Mouse (Mus musculus): ENCODE measurements around the gene Ppp3ca. TPM values are rescaled to one million over a fixed set of nuclear protein-coding genes. Genes with fewer than 3 reads are reported as not detected.
"Not testable (repeated sequence)": the region's sequence is repeated elsewhere in the genome, so short reads cannot be mapped to it uniquely, and the experiment has no call there.

Ppp3ca gene
- total RNA-seq, 4 experiments from 2014 or later = 161 to 203 (median 178) TPM

DNA sequence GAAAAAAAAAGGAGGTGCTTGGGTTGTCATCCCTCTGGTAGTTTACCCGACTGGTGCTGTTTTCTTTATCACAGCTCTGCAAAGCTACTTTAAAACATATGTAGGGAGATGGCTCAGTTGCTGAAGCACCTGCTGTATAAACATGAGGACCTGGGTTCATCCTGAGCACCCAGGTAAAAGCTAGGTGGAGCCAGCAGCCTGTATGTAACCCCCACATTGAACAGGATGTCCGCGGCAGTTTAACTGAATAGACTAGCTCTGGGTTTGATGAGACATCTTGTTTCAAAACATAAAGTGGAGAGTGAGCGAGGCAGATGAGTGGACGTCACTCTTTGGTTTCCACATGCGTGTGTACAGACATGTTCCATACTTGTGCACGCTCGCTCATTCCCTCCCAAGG is 16.5 kb downstream of the Ppp3ca start:
- no peak for DNase-seq (ENCODE audit: low spot score in 2 of 2)

DNA sequence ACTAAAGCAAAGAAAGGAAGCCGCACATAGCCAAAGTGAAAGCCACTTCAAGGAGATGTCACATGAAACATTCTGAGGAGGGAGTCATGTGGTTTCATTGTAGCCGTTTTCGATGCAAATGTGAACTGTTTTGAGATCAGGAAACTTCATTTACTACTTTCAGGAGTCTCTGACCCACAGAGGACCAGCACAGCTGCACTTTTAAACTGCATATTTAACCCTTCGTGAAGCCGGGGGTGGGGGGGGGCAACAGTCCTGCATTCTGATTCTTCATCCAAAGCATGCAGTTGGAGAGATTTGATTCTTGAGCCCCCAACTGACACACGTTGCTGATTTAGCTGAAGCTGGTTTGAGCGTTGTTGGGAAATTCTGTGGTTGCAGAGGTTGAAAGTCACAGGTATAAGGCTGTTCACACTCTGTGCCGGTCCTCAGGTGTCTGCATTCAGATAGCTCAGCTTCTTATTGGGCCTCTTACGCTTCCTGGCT is 18.2 kb downstream of the Ppp3ca start:
- DNase-seq (ENCODE audit: low spot score in 2 of 2) = no peak

GRCm38 (mm10) chr3:136689793-136690543 is 20.0 kb downstream of the Ppp3ca start:
- DNase-seq (ENCODE audit: low spot score in 2 of 2) = no peak

GRCm38 (mm10) chr3:136691984-136692383 is 22.1 kb downstream of the Ppp3ca start:
- no peak for DNase-seq (ENCODE audit: low spot score in 2 of 2)

GRCm38 (mm10) chr3:136693547-136693946 is 23.6 kb downstream of the Ppp3ca start:
- DNase-seq (ENCODE audit: low spot score in 2 of 2) = no peak

GRCm38 (mm10) chr3:136697626-136698191 is 27.8 kb downstream of the Ppp3ca start:
- DNase-seq (ENCODE audit: low spot score in 2 of 2) = no peak

DNA sequence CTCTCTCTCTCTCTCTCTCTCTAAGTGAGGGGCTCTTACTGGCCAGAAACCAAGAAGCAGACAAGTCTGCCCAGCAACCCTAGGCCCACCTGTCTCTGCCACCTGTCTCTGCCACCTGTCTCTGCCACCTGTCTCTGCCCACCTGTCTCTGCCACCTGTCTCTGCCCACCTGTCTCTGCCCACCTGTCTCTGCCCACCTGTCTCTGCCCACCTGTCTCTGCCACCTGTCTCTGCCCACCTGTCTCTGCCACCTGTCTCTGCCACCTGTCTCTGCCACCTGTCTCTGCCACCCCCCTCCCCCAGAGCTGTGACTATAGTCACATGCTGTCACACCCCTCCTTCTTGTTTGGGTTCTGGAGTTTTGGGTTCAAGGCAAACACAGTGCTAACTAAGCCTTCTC is 29.8 kb downstream of the Ppp3ca start:
- not testable (repeated sequence) for DNase-seq (ENCODE audit: low spot score in 2 of 2)

- no peak for DNase-seq (ENCODE audit: low spot score in 2 of 2)
Measured at GRCm38 (mm10) chr3:136700447-136701009, 30.6 kb downstream of the Ppp3ca start.

- DNase-seq (ENCODE audit: low spot score in 2 of 2) = no peak
Measured at GRCm38 (mm10) chr3:136702861-136703260, 32.9 kb downstream of the Ppp3ca start.

DNA sequence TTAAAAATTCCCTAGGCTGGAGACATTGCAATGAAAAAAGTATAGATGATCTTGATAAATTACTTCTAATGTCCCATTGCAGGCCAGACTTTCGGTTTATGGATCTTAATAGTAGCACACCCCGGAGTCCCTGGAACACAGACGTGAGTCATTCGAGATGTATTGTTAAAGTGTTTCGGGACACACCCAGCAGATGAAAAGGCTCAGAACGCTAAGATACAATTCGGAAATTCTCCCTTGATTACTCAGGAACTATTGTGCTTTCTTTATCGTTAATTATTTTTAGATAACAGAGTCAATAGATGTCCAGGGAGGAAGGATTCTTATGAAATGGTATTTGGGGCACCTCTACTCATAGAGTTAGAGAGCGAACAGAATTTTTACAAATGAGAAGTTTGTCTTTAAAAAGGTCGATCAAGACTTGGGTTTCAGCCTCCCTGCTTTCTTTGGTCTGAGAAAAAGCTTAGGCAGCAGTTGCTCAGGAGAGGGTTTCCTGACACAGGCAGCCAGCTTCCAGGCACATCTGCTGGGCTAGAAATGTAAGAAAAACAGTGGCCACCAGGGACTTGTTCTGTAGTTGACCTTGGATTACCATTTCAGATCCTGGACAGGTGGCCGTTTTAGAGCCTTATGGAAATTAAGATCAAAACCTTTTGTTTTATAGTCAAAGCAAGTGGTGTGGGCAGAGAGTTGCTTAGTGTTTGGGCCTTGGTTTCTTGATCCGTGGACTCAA is 34.8 kb downstream of the Ppp3ca start:
- no peak for DNase-seq (ENCODE audit: low spot score in 2 of 2)

DNA sequence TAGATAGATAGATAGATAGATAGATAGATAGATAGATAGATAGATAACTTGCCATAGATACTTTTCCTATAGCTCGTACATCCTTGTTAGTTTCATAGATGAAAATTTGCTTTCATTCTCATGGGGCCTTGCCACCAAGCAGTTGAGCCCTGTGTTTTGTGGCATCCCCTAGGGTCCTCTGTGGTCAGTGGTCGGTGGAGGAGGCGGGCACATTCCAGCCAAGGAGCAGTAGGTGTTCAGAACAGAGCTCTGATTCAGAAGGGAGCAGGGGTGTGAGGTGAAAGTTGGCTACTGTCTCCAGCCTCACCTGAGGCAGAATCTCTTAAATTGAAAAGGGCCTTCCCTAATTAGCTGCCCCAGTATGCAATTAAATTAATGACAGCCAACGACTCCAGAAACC is 36.1 kb downstream of the Ppp3ca start:
- DNase-seq (ENCODE audit: low spot score in 2 of 2) = no peak

GRCm38 (mm10) chr3:136706771-136707170 is 36.8 kb downstream of the Ppp3ca start:
- DNase-seq (ENCODE audit: low spot score in 2 of 2) = no peak

GRCm38 (mm10) chr3:136707222-136708019 is 37.5 kb downstream of the Ppp3ca start:
- DNase-seq (ENCODE audit: low spot score in 2 of 2) = no peak

- DNase-seq (ENCODE audit: low spot score in 2 of 2) = no peak
Measured at GRCm38 (mm10) chr3:136708230-136708629, 38.3 kb downstream of the Ppp3ca start.

DNA sequence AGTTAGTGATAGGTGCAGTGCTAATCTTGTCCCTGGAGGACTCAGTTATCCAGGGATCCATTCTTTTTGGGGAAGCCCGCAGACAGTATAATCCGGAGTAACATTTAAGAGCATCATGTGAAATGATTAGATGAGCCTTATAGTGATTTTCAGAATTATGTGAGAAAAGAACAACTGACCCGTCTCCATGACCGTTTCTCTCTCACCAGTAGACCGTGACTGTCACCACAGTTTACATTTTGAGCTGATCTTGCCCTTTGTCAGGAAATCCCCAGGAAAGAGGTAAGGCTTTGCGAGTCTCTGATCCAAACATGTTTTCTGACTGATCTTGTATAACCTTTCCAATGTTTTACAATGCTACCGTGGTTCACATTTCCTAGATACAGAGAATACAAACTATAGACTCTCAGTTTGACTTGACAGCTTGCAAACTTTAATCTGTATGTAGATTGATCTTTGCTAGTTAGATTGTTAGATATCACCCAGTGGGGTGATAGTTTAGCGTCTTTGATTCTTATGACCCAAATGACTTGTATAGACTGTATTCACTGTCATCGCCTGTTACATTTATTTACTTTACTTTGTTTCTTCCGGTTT is 40.5 kb downstream of the Ppp3ca start:
- no peak for DNase-seq (ENCODE audit: low spot score in 2 of 2)

GRCm38 (mm10) chr3:136714307-136715039 is 44.5 kb downstream of the Ppp3ca start:
- DNase-seq (ENCODE audit: low spot score in 2 of 2) = no peak

DNA sequence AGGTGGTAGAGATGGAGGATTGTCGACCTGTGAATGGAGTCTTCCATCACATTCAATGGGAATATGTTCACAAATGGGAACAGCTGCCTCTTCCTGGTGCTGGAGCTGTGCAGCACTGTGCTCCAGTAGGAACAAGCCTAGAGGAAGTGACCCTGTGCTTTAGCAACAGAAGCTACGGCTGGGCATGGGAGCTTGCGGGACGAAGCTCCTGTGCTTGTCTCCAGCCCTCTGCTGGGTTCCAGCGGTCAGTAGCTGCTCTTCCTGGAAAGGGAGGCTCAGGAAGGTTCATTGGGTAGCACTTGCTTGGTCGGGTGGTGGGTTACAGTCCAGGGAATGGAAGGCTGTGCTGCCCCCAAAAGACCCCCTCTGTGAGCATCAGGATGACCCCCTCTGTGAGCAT is 46.3 kb downstream of the Ppp3ca start:
- no peak for DNase-seq (ENCODE audit: low spot score in 2 of 2)

GRCm38 (mm10) chr3:136718412-136718811 is 48.5 kb downstream of the Ppp3ca start:
- DNase-seq (ENCODE audit: low spot score in 2 of 2) = no peak

GRCm38 (mm10) chr3:136721241-136721640 is 51.3 kb downstream of the Ppp3ca start:
- no peak for DNase-seq (ENCODE audit: low spot score in 2 of 2)

DNA sequence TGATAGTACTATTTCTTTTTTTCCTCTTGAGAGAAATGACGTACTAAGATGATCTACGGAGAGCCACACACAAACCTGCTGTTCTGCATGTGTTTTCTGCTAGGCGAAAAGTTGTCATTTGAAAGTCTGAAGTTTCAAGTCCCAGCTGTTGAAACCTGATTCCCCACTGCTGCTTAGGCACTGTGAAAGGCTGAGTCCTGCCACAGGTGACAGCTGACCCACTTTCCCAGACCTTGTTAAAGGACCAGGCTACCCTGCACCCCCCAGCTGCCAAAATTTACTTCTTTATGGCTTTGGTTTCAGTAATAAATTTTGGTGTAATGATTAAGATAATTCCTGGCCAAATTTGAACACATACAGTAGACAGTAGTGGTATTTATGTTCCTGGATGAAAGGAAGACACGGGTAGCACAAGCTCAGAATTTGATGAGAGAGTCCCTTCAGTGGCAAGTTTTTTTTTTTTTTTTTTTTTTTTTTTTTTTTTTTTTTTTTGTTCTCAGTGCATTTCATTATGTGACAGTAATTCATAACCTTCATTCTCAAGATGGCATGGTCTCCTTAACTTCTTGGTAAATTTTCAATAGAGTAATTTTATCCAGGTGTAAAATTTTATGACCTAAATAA is 52.0 kb downstream of the Ppp3ca start:
- peak; percentile 20 to 56 for DNase-seq (ENCODE audit: low spot score in 2 of 2)

Data from gastrocnemius, adult 8-10 months (tissue).